Mouse (Mus musculus): ENCODE data around the gene 1700025G04Rik. TPM values are rescaled to one million over a fixed set of nuclear protein-coding genes. Genes with fewer than 3 reads are reported as not detected.
A peak's percentile ranks its signal among the peaks of the same experiment; 100 is the strongest.

Gene 1700025G04Rik
- total and polyA plus RNA-seq, 2 experiments from 2014 or later, result 13.0 to 46.1 TPM

GRCm38 (mm10) chr1:151986024-151986778 is 103.7 kb downstream of the 1700025G04Rik start:
- H3K9me3 ChIP-seq (replicated peaks; ENCODE audit: control insufficient read depth, low read length), result no peaks in the 10 kb centered on the region
- no peak overlapping the region for H3K4me3 ChIP-seq (ENCODE audit: low read depth, low read length)
- peaks cover 11% of the 10 kb centered on the region; the same call in 1 of the 2 replicates for H3K4me1 ChIP-seq (ENCODE audit: control insufficient read depth, insufficient read depth)
- H3K36me3 ChIP-seq (replicated peaks; ENCODE audit: control insufficient read depth, insufficient read depth, low read length), result no peaks in the 10 kb centered on the region
- H3K4me2 ChIP-seq (ENCODE audit: low read depth, low read length), result no peak overlapping the region
- peak; percentile 87 for DNase-seq (ENCODE audit: low spot score)
- peak; percentile 96 for ATAC-seq (ENCODE audit: insufficient read depth, low read depth)
- peak overlapping the region; percentile 60 for H3K27ac ChIP-seq (ENCODE audit: low read depth)
- WGBS, result 40% methylated on average over 11 of the region's 11 CpGs
- H3K9ac ChIP-seq (replicated peaks; ENCODE audit: low read depth, low read length), result no peak overlapping the region
- no peaks in the 10 kb centered on the region for H3K27me3 ChIP-seq (ENCODE audit: control insufficient read depth, insufficient read depth, low read length)
- TF ChIP-seq CTCF (IDR thresholded peaks at IDR 0.05; ENCODE audit: low read depth), result no peak

GRCm38 (mm10) chr1:151985056-151985455 is 104.9 kb downstream of the 1700025G04Rik start:
- Histone ChIP-seq H3K4me1 (ENCODE audit: control insufficient read depth, insufficient read depth) (peaks cover 21% of the 10 kb centered on the region; the same call in 1 of the 2 replicates), H3K9me3 (replicated peaks; ENCODE audit: control insufficient read depth, low read length) (no peaks in the 10 kb centered on the region), H3K27ac (ENCODE audit: low read depth) (no peak overlapping the region), H3K4me2 (ENCODE audit: low read depth, low read length) (no peak overlapping the region), H3K9ac (replicated peaks; ENCODE audit: low read depth, low read length) (no peak overlapping the region), H3K27me3 (ENCODE audit: control insufficient read depth, insufficient read depth, low read length) (no peaks in the 10 kb centered on the region), H3K4me3 (ENCODE audit: low read depth, low read length) (no peak overlapping the region), H3K36me3 (replicated peaks; ENCODE audit: control insufficient read depth, insufficient read depth, low read length) (no peaks in the 10 kb centered on the region)
- TF ChIP-seq EP300 (IDR thresholded peaks at IDR 0.05; ENCODE audit: low read depth) (no peak), CTCF (IDR thresholded peaks at IDR 0.05; ENCODE audit: low read depth) (no peak)
- 93% methylated on average over 1 of the region's 1 CpGs for WGBS
- ATAC-seq (ENCODE audit: insufficient read depth, low read depth), result no peak
- no peak for DNase-seq (ENCODE audit: low spot score)

- no peak for TF ChIP-seq CTCF (IDR thresholded peaks at IDR 0.05; ENCODE audit: low read depth)
- TF ChIP-seq EP300 (IDR thresholded peaks at IDR 0.05; ENCODE audit: low read depth), result no peak
- ATAC-seq (ENCODE audit: insufficient read depth, low read depth) (no peak), DNase-seq (ENCODE audit: low spot score) (no peak)
- no peaks in the 10 kb centered on the region for H3K27me3 ChIP-seq (ENCODE audit: control insufficient read depth, insufficient read depth, low read length)
- WGBS, result 86% methylated on average over 4 of the region's 4 CpGs
- no peak overlapping the region for H3K9ac ChIP-seq (replicated peaks; ENCODE audit: low read depth, low read length)
- no peaks in the 10 kb centered on the region for H3K36me3 ChIP-seq (replicated peaks; ENCODE audit: control insufficient read depth, insufficient read depth, low read length)
- H3K4me1 ChIP-seq (ENCODE audit: control insufficient read depth, insufficient read depth), result peaks cover 23% of the 10 kb centered on the region; the same call in 1 of the 2 replicates
- H3K4me2 ChIP-seq (ENCODE audit: low read depth, low read length), result no peak overlapping the region
- H3K27ac ChIP-seq (ENCODE audit: low read depth), result no peak overlapping the region
- H3K9me3 ChIP-seq (replicated peaks; ENCODE audit: control insufficient read depth, low read length), result no peaks in the 10 kb centered on the region
- no peak overlapping the region for H3K4me3 ChIP-seq (ENCODE audit: low read depth, low read length)
Measured at GRCm38 (mm10) chr1:151983991-151984390, 105.9 kb downstream of the 1700025G04Rik start.

GRCm38 (mm10) chr1:151980498-151980897 is 109.4 kb downstream of the 1700025G04Rik start:
- H3K27me3 ChIP-seq (ENCODE audit: control insufficient read depth, insufficient read depth, low read length), result no peaks in the 10 kb centered on the region
- ATAC-seq (ENCODE audit: insufficient read depth, low read depth) (no peak), DNase-seq (ENCODE audit: low spot score) (no peak)
- peak overlapping the region; percentile 36 for H3K27ac ChIP-seq (ENCODE audit: low read depth)
- TF ChIP-seq EP300 (IDR thresholded peaks at IDR 0.05; ENCODE audit: low read depth) (no peak), CTCF (IDR thresholded peaks at IDR 0.05; ENCODE audit: low read depth) (no peak)
- no peak overlapping the region for H3K9ac ChIP-seq (replicated peaks; ENCODE audit: low read depth, low read length)
- H3K36me3 ChIP-seq (replicated peaks; ENCODE audit: control insufficient read depth, insufficient read depth, low read length), result no peaks in the 10 kb centered on the region
- H3K4me1 ChIP-seq (ENCODE audit: control insufficient read depth, insufficient read depth), result peaks cover 21% of the 10 kb centered on the region
- no peaks in the 10 kb centered on the region for H3K9me3 ChIP-seq (replicated peaks; ENCODE audit: control insufficient read depth, low read length)
- 42% methylated on average over 7 of the region's 7 CpGs for WGBS
- H3K4me3 ChIP-seq (ENCODE audit: low read depth, low read length), result no peak overlapping the region
- peak overlapping the region; percentile 11; the same call in 1 of the 2 replicates for H3K4me2 ChIP-seq (ENCODE audit: low read depth, low read length)

GRCm38 (mm10) chr1:151979803-151980456 is 110.0 kb downstream of the 1700025G04Rik start:
- Histone ChIP-seq H3K9me3 (replicated peaks; ENCODE audit: control insufficient read depth, low read length) (no peaks in the 10 kb centered on the region), H3K27me3 (ENCODE audit: control insufficient read depth, insufficient read depth, low read length) (no peaks in the 10 kb centered on the region), H3K9ac (replicated peaks; ENCODE audit: low read depth, low read length) (no peak overlapping the region), H3K36me3 (replicated peaks; ENCODE audit: control insufficient read depth, insufficient read depth, low read length) (no peaks in the 10 kb centered on the region), H3K27ac (ENCODE audit: low read depth) (peak overlapping the region; percentile 36), H3K4me2 (ENCODE audit: low read depth, low read length) (peak overlapping the region; percentile 11; the same call in 1 of the 2 replicates), H3K4me1 (ENCODE audit: control insufficient read depth, insufficient read depth) (peaks cover 27% of the 10 kb centered on the region), H3K4me3 (ENCODE audit: low read depth, low read length) (no peak overlapping the region)
- TF ChIP-seq EP300 (IDR thresholded peaks at IDR 0.05; ENCODE audit: low read depth) (no peak), CTCF (IDR thresholded peaks at IDR 0.05; ENCODE audit: low read depth) (no peak)
- DNase-seq (ENCODE audit: low spot score) (peak; percentile 20), ATAC-seq (ENCODE audit: insufficient read depth, low read depth) (no peak)
- 45% methylated on average over 13 of the region's 13 CpGs for WGBS

All from heart, postnatal 0 days (tissue).